Mouse (Mus musculus): ENCODE results near the gene Cops7b. TPM values are rescaled to one million over a fixed set of nuclear protein-coding genes. Genes with fewer than 3 reads are reported as not detected.
A peak's percentile ranks its signal among the peaks of the same experiment; 100 is the strongest.

Gene Cops7b
- polyA plus RNA-seq, 1 experiment from 2014 or later = 32.6 TPM

DNA sequence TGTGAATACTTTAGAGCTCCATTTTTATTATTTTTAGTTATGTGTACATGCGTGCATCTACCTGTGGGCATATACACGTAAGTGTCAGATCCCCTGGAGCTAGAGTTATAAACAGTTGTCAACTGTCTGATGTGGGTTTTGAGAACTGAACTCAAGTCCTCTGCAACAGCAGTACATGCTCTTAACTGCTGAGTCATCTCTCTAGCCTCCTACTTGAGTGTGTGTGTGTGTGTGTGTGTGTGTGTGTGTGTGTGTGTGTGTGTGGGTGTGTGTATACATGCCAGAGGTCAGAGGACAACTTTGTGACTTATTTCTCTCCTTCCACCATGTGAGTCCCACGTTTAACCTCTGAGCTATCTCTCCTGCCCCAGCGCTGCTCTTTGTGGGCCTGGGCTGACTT lies 47.8 kb downstream of the Cops7b start:
- Histone ChIP-seq H3K9ac (no peak overlapping the region), H3K9me3 (replicated peaks) (no peaks in the 10 kb centered on the region), H3K27me3 (replicated peaks) (no peaks in the 10 kb centered on the region; the same call in 1 of the 2 replicates), H3K4me3 (no peak overlapping the region), H3K4me1 (replicated peaks) (no peaks in the 10 kb centered on the region), H3K4me2 (no peak overlapping the region), H3K36me3 (no peaks in the 10 kb centered on the region), H3K27ac (ENCODE audit: poor library complexity, severe bottlenecking) (no peak overlapping the region)
- WGBS = 75% methylated on average over 4 of the region's 4 CpGs
- no peak for ATAC-seq (ENCODE audit: insufficient number of reproducible peaks, low FRiP score)

GRCm38 (mm10) chr1:86632732-86633380 lies 50.2 kb downstream of the Cops7b start:
- no peaks in the 10 kb centered on the region for H3K36me3 ChIP-seq
- no peak overlapping the region for H3K4me2 ChIP-seq
- no peak for ATAC-seq (ENCODE audit: insufficient number of reproducible peaks, low FRiP score)
- no peaks in the 10 kb centered on the region; the same call in 1 of the 2 replicates for H3K27me3 ChIP-seq (replicated peaks)
- WGBS = 75% methylated on average over 6 of the region's 6 CpGs
- no peaks in the 10 kb centered on the region for H3K9me3 ChIP-seq (replicated peaks)
- H3K4me3 ChIP-seq = no peak overlapping the region
- no peak overlapping the region for H3K9ac ChIP-seq
- H3K27ac ChIP-seq (ENCODE audit: poor library complexity, severe bottlenecking) = no peak overlapping the region
- no peaks in the 10 kb centered on the region for H3K4me1 ChIP-seq (replicated peaks)

GRCm38 (mm10) chr1:86633434-86633833 lies 50.7 kb downstream of the Cops7b start:
- Histone ChIP-seq H3K4me2 (no peak overlapping the region), H3K9me3 (replicated peaks) (no peaks in the 10 kb centered on the region), H3K36me3 (no peaks in the 10 kb centered on the region), H3K4me1 (replicated peaks) (no peaks in the 10 kb centered on the region), H3K27me3 (replicated peaks) (no peaks in the 10 kb centered on the region; the same call in 1 of the 2 replicates), H3K4me3 (no peak overlapping the region), H3K9ac (no peak overlapping the region), H3K27ac (ENCODE audit: poor library complexity, severe bottlenecking) (no peak overlapping the region)
- 71% methylated on average over 3 of the region's 3 CpGs for WGBS
- ATAC-seq (ENCODE audit: insufficient number of reproducible peaks, low FRiP score) = no peak

GRCm38 (mm10) chr1:86633840-86634750 lies 51.4 kb downstream of the Cops7b start:
- H3K4me3 ChIP-seq = no peak overlapping the region
- no peak overlapping the region for H3K27ac ChIP-seq (ENCODE audit: poor library complexity, severe bottlenecking)
- WGBS = 46% methylated on average over 7 of the region's 7 CpGs
- no peak for ATAC-seq (ENCODE audit: insufficient number of reproducible peaks, low FRiP score)
- H3K27me3 ChIP-seq (replicated peaks) = no peaks in the 10 kb centered on the region; the same call in 1 of the 2 replicates
- H3K4me1 ChIP-seq (replicated peaks) = no peaks in the 10 kb centered on the region
- H3K36me3 ChIP-seq = no peaks in the 10 kb centered on the region
- H3K9me3 ChIP-seq (replicated peaks) = no peaks in the 10 kb centered on the region
- H3K9ac ChIP-seq = no peak overlapping the region
- H3K4me2 ChIP-seq = peak overlapping the region; percentile 45

GRCm38 (mm10) chr1:86634751-86635359 lies 52.2 kb downstream of the Cops7b start:
- ATAC-seq (ENCODE audit: insufficient number of reproducible peaks, low FRiP score) = peak; percentile 59; the same call in 1 of the 2 replicates
- no peaks in the 10 kb centered on the region for H3K36me3 ChIP-seq
- no peak overlapping the region for H3K27ac ChIP-seq (ENCODE audit: poor library complexity, severe bottlenecking)
- H3K4me2 ChIP-seq = peak overlapping the region; percentile 45
- no peak overlapping the region for H3K9ac ChIP-seq
- 46% methylated on average over 6 of the region's 6 CpGs for WGBS
- H3K4me3 ChIP-seq = no peak overlapping the region
- no peaks in the 10 kb centered on the region for H3K9me3 ChIP-seq (replicated peaks)
- H3K4me1 ChIP-seq (replicated peaks) = no peaks in the 10 kb centered on the region
- H3K27me3 ChIP-seq (replicated peaks) = no peaks in the 10 kb centered on the region; the same call in 1 of the 2 replicates

DNA sequence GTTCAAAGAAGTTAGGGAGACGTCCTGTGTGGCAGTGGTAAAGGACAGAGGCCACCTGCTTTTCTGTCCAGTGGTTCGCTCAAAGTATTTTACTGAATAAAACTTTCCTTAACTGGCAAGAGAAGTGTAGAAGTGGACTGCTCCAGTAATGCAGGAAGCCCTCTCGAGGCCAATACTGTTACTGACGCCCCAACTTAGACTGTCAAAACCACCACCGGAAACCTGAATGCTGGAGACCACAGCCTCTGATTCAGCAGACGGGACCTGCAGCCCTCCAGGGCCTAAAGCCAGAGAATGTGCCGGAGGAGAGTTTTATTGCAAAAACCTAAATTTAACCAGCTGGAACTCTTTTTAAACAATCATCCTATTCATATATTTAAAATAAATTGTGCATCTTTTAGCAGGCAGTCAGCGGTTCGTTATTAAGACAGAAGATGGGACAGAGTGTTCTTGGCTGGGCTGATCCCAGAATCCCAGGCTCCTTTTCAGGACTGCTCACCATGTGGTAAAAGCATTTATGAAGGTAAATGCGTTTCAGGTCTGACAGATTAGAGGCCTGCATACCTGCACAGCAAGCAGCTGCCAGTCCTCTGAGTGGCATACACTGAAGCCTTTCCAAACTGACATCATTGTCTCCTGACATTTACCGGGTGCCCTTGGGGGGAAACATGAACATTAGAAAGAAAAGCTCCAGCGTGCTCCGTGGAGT lies 60.6 kb downstream of the Cops7b start:
- Histone ChIP-seq H3K36me3 (no peaks in the 10 kb centered on the region), H3K9me3 (replicated peaks) (no peaks in the 10 kb centered on the region), H3K27ac (ENCODE audit: poor library complexity, severe bottlenecking) (no peak overlapping the region), H3K4me1 (replicated peaks) (no peaks in the 10 kb centered on the region), H3K27me3 (replicated peaks) (no peaks in the 10 kb centered on the region), H3K4me2 (no peak overlapping the region), H3K9ac (no peak overlapping the region), H3K4me3 (no peak overlapping the region)
- WGBS = 73% methylated on average over 13 of the region's 13 CpGs
- no peak for ATAC-seq (ENCODE audit: insufficient number of reproducible peaks, low FRiP score)

- H3K27ac ChIP-seq (ENCODE audit: poor library complexity, severe bottlenecking) = no peak overlapping the region
- no peaks in the 10 kb centered on the region for H3K36me3 ChIP-seq
- no peak overlapping the region for H3K9ac ChIP-seq
- no peak for ATAC-seq (ENCODE audit: insufficient number of reproducible peaks, low FRiP score)
- H3K9me3 ChIP-seq (replicated peaks) = no peaks in the 10 kb centered on the region
- H3K4me2 ChIP-seq = no peak overlapping the region
- no peaks in the 10 kb centered on the region for H3K27me3 ChIP-seq (replicated peaks)
- H3K4me3 ChIP-seq = no peak overlapping the region
- WGBS = 48% methylated on average over 2 of the region's 2 CpGs
- no peaks in the 10 kb centered on the region for H3K4me1 ChIP-seq (replicated peaks)
Measured at GRCm38 (mm10) chr1:86647517-86647916, 64.8 kb downstream of the Cops7b start.

DNA sequence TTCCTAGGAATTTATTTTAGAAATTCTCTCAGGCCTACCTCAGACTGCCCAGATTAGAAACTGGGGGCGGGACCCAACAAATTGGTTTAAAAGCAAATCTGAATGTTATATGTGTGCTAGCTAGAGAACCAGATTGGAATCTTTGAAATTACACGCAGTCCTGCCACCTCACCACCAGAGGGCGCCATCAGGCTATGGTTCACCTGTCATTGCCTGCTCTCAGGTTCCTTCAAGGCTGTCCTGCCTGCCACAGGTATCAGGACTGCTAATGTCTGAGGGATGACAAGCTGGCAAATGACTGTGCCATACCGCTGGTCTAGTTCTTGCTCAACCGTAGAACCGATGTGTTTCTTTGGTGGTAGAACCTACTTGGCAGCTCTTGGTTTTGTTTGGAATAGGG lies 67.6 kb downstream of the Cops7b start:
- no peaks in the 10 kb centered on the region for H3K4me1 ChIP-seq (replicated peaks)
- no peaks in the 10 kb centered on the region for H3K36me3 ChIP-seq
- no peaks in the 10 kb centered on the region for H3K9me3 ChIP-seq (replicated peaks)
- H3K27ac ChIP-seq (ENCODE audit: poor library complexity, severe bottlenecking) = no peak overlapping the region
- no peak overlapping the region for H3K4me3 ChIP-seq
- no peaks in the 10 kb centered on the region; the same call in 1 of the 2 replicates for H3K27me3 ChIP-seq (replicated peaks)
- ATAC-seq (ENCODE audit: insufficient number of reproducible peaks, low FRiP score) = no peak
- H3K9ac ChIP-seq = no peak overlapping the region
- 18% methylated on average over 6 of the region's 6 CpGs for WGBS
- no peak overlapping the region for H3K4me2 ChIP-seq

- Histone ChIP-seq H3K36me3 (no peaks in the 10 kb centered on the region), H3K9ac (no peak overlapping the region), H3K27ac (ENCODE audit: poor library complexity, severe bottlenecking) (no peak overlapping the region), H3K4me1 (replicated peaks) (no peaks in the 10 kb centered on the region), H3K9me3 (replicated peaks) (peaks cover 4% of the 10 kb centered on the region; the same call in 1 of the 2 replicates), H3K4me2 (no peak overlapping the region), H3K27me3 (replicated peaks) (no peaks in the 10 kb centered on the region; the same call in 1 of the 2 replicates), H3K4me3 (no peak overlapping the region)
- no peak for ATAC-seq (ENCODE audit: insufficient number of reproducible peaks, low FRiP score)
- WGBS = 61% methylated on average over 4 of the region's 4 CpGs
Measured at GRCm38 (mm10) chr1:86652675-86653074, 70.0 kb downstream of the Cops7b start.

DNA sequence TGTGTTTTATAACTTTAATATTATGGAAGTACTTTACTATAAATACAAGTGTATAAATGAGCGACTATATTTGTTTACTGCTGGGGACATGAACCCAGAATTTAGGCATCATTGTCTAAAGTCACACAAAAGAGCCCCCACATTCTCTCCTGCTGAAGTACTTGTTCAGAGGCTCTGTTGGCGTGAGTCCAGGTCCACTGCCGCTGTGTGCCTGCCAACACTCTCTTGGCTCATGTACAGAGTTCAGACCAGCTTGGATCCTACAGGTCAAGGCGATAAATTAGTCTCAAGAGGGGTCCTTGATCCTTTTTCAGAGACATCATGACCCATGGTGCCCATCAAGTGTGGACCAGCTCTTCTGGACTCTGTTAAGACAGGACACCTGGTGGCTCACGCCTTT lies 74.4 kb downstream of the Cops7b start:
- 71% methylated on average over 5 of the region's 5 CpGs for WGBS
- no peak for ATAC-seq (ENCODE audit: insufficient number of reproducible peaks, low FRiP score)

More for the DNA sequence above, 74.4 kb downstream of the Cops7b start:
- H3K27me3 ChIP-seq (replicated peaks) = peaks cover 11% of the 10 kb centered on the region
- H3K4me2 ChIP-seq = no peak overlapping the region
- H3K36me3 ChIP-seq = no peaks in the 10 kb centered on the region
- no peak overlapping the region for H3K9ac ChIP-seq
- H3K4me1 ChIP-seq (replicated peaks) = no peaks in the 10 kb centered on the region
- H3K4me3 ChIP-seq = no peak overlapping the region
- no peak overlapping the region for H3K27ac ChIP-seq (ENCODE audit: poor library complexity, severe bottlenecking)
- H3K9me3 ChIP-seq (replicated peaks) = peaks cover 4% of the 10 kb centered on the region; the same call in 1 of the 2 replicates
